Mouse (Mus musculus): ENCODE measurements around the gene Zdhhc23. TPM values are rescaled to one million over a fixed set of nuclear protein-coding genes. Genes with fewer than 3 reads are reported as not detected.

The Zdhhc23 gene
- total and polyA plus RNA-seq, 2 experiments = 0.09 to 0.32 TPM

DNA sequence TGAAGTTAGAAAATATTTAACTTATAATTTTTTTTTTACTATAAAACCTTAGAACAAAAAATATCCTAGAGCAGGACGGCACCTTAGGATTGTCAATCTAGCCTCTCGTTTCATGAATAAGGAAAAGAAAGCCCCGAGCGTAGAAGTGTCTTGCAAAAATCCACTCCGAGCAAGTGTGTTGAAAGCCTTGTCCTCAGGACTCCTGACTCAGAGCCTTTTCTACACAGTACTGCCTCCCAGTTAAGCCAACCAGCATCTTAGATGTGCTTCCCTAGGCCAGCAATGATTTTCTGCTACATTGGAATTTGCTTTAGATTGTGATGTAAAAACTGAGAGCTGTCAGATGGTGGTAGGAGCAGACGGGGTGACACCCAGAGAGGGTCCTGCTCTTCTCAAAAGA lies 46.5 kb downstream of the Zdhhc23 start:
- 95% methylated on average over 6 of the region's 6 CpGs for WGBS
- Histone ChIP-seq H3K4me3 (ENCODE audit: insufficient read depth, low read depth, low read length) (no peak overlapping the region), H3K27me3 (ENCODE audit: control insufficient read depth, insufficient read depth, low read length) (no peaks in the 10 kb centered on the region)

DNA sequence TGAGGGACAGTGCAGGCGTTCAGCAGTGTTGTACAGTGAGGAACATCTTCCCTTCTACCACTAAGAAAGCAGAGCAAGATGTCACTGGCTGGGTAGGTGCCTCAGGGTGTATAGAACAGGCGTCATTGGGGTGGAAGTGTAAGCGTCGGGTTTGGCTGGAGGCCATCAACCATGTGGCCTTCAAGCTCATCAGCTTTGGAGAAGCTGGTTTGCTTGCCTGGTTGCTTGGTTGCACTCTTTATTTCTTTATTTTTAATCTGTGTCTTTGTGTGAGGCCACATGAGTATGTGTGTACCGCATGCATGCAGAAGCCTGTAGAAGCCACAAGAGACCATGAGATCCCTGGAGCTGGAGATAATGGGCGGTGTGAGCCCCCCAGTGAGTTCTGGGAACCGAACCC lies 47.3 kb downstream of the Zdhhc23 start:
- H3K27ac ChIP-seq (replicated peaks; ENCODE audit: insufficient read depth, low read depth, low read length) = no peak overlapping the region
- no peaks in the 10 kb centered on the region for H3K4me1 ChIP-seq (ENCODE audit: control insufficient read depth, insufficient read depth, low read length)
- H3K36me3 ChIP-seq (ENCODE audit: control insufficient read depth, insufficient read depth, low read length) = peaks cover 7% of the 10 kb centered on the region; the same call in 1 of the 2 replicates
- no peak overlapping the region for H3K4me3 ChIP-seq (ENCODE audit: insufficient read depth, low read depth, low read length)
- TF ChIP-seq POLR2A (IDR thresholded peaks at IDR 0.05; ENCODE audit: extremely low read depth, insufficient read depth, low read length) (no peak), CTCF (IDR thresholded peaks at IDR 0.05; ENCODE audit: low read depth, low read length) (no peak)
- no peak overlapping the region for H3K9ac ChIP-seq (ENCODE audit: low read depth, low read length)
- 91% methylated on average over 7 of the region's 7 CpGs for WGBS
- no peak for DNase-seq (ENCODE audit: extremely low read depth, low read depth, low spot score)
- H3K27me3 ChIP-seq (ENCODE audit: control insufficient read depth, insufficient read depth, low read length) = no peaks in the 10 kb centered on the region
- H3K79me2 ChIP-seq (ENCODE audit: control insufficient read depth, insufficient read depth, low read length) = no peaks in the 10 kb centered on the region

More for the DNA sequence above, 46.5 kb downstream of the Zdhhc23 start:
- TF ChIP-seq CTCF (IDR thresholded peaks at IDR 0.05; ENCODE audit: low read depth, low read length) (no peak), POLR2A (IDR thresholded peaks at IDR 0.05; ENCODE audit: extremely low read depth, insufficient read depth, low read length) (no peak)
- H3K27ac ChIP-seq (replicated peaks; ENCODE audit: insufficient read depth, low read depth, low read length) = no peak overlapping the region
- no peak overlapping the region for H3K9ac ChIP-seq (ENCODE audit: low read depth, low read length)
- H3K36me3 ChIP-seq (ENCODE audit: control insufficient read depth, insufficient read depth, low read length) = peaks cover 7% of the 10 kb centered on the region; the same call in 1 of the 2 replicates
- H3K4me1 ChIP-seq (ENCODE audit: control insufficient read depth, insufficient read depth, low read length) = no peaks in the 10 kb centered on the region
- DNase-seq (ENCODE audit: extremely low read depth, low read depth, low spot score) = no peak
- H3K79me2 ChIP-seq (ENCODE audit: control insufficient read depth, insufficient read depth, low read length) = no peaks in the 10 kb centered on the region

DNA sequence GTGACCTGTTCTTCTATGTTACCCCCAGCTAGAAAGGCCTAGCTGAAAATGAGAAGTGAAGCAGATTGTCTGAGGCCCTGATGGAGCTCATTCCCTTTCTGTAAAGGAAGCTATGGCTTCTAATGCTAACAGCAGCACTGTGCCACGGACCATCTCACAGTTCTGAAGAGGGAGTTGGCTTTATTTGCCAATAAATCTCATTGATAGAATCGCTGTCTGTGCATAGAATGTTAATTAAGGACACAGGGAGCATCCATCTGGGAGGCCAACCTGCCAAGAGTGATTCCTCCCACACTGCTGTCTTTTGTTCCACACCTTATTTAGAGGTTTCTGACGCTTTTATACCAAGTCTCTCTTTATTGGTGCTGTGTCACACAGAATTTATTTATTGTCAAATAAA lies 48.1 kb downstream of the Zdhhc23 start:
- H3K36me3 ChIP-seq (ENCODE audit: control insufficient read depth, insufficient read depth, low read length) = peaks cover 7% of the 10 kb centered on the region; the same call in 1 of the 2 replicates
- 88% methylated on average over 3 of the region's 3 CpGs for WGBS
- no peaks in the 10 kb centered on the region for H3K4me1 ChIP-seq (ENCODE audit: control insufficient read depth, insufficient read depth, low read length)
- no peak overlapping the region for H3K9ac ChIP-seq (ENCODE audit: low read depth, low read length)
- H3K27me3 ChIP-seq (ENCODE audit: control insufficient read depth, insufficient read depth, low read length) = no peaks in the 10 kb centered on the region
- H3K27ac ChIP-seq (replicated peaks; ENCODE audit: insufficient read depth, low read depth, low read length) = no peak overlapping the region
- H3K79me2 ChIP-seq (ENCODE audit: control insufficient read depth, insufficient read depth, low read length) = no peaks in the 10 kb centered on the region
- no peak for DNase-seq (ENCODE audit: extremely low read depth, low read depth, low spot score)
- H3K4me3 ChIP-seq (ENCODE audit: insufficient read depth, low read depth, low read length) = no peak overlapping the region
- TF ChIP-seq POLR2A (IDR thresholded peaks at IDR 0.05; ENCODE audit: extremely low read depth, insufficient read depth, low read length) = no peak
- no peak for TF ChIP-seq CTCF (IDR thresholded peaks at IDR 0.05; ENCODE audit: low read depth, low read length)

DNA sequence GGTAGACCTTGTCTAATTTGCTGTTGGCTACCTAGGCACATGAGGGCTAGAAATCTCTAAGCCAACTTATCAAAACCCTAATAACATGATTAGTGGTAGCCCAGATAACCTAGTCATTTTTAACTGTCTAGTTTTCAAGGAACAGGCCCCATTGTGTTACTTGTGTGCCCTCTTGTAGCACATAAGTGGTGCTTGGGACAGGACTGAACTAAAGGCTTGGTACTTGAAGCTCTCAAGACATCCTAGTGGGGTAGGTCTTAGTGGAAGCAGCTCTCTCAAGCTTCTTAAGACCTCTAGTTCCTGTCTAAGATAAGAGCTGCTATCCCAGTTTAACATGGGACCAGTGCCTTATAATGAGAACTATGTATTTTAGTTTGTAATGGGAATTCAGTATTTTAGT lies 49.0 kb downstream of the Zdhhc23 start:
- H3K36me3 ChIP-seq (ENCODE audit: control insufficient read depth, insufficient read depth, low read length) = peaks cover 7% of the 10 kb centered on the region; the same call in 1 of the 2 replicates
- H3K4me3 ChIP-seq (ENCODE audit: insufficient read depth, low read depth, low read length) = no peak overlapping the region
- no peaks in the 10 kb centered on the region for H3K4me1 ChIP-seq (ENCODE audit: control insufficient read depth, insufficient read depth, low read length)
- H3K27me3 ChIP-seq (ENCODE audit: control insufficient read depth, insufficient read depth, low read length) = no peaks in the 10 kb centered on the region
- no peak overlapping the region for H3K9ac ChIP-seq (ENCODE audit: low read depth, low read length)
- no peak overlapping the region for H3K27ac ChIP-seq (replicated peaks; ENCODE audit: insufficient read depth, low read depth, low read length)
- no peak for DNase-seq (ENCODE audit: extremely low read depth, low read depth, low spot score)
- no peaks in the 10 kb centered on the region for H3K79me2 ChIP-seq (ENCODE audit: control insufficient read depth, insufficient read depth, low read length)
- TF ChIP-seq POLR2A (IDR thresholded peaks at IDR 0.05; ENCODE audit: extremely low read depth, insufficient read depth, low read length) = no peak
- no peak for TF ChIP-seq CTCF (IDR thresholded peaks at IDR 0.05; ENCODE audit: low read depth, low read length)

DNA sequence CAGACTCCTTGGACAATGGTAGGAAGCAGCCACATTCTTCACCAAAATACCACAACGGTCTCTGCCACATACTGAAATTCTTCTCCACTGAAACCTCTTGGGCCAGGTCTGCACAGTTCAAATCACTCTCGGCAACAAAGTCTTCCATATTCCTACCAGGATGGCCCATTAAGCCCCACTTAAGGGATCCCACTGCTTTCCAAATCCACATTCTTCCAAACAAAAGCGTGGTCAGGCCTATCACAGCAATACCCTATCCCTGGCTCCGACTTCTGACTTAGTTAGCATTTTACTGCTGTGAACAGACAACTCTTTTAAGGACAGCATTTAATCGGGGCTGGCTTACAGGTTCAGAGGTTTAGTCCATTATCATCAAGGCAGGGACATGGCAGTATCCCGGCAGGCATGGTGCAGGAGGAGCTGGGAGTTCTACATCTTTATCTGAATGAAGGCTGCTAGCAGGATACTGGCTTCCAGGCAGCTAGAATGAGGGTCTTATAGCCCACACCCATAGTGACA lies 53.2 kb downstream of the Zdhhc23 start, which contains the start of gene Qtrt2:
TSS of gene Qtrt2 (minus strand) at position 469 of the 519 bp plus-strand sequence.
- Histone ChIP-seq H3K4me3 (ENCODE audit: insufficient read depth, low read depth, low read length) (no peak within 1 kb of the TSS), H3K27ac (replicated peaks; ENCODE audit: insufficient read depth, low read depth, low read length) (no peak within 1 kb of the TSS), H3K27me3 (ENCODE audit: control insufficient read depth, insufficient read depth, low read length) (no peaks in the 10 kb centered on the region), H3K4me1 (ENCODE audit: control insufficient read depth, insufficient read depth, low read length) (no peaks in the 10 kb centered on the region), H3K36me3 (ENCODE audit: control insufficient read depth, insufficient read depth, low read length) (peaks cover 7% of the 10 kb centered on the region; the same call in 1 of the 2 replicates), H3K79me2 (ENCODE audit: control insufficient read depth, insufficient read depth, low read length) (no peaks in the 10 kb centered on the region), H3K9ac (ENCODE audit: low read depth, low read length) (no peak within 1 kb of the TSS)
- DNase-seq (ENCODE audit: extremely low read depth, low read depth, low spot score) = no peak
- WGBS = 91% methylated on average over 6 of the region's 6 CpGs
- TF ChIP-seq POLR2A (IDR thresholded peaks at IDR 0.05; ENCODE audit: extremely low read depth, insufficient read depth, low read length) = no peak
- no peak for TF ChIP-seq CTCF (IDR thresholded peaks at IDR 0.05; ENCODE audit: low read depth, low read length)

DNA sequence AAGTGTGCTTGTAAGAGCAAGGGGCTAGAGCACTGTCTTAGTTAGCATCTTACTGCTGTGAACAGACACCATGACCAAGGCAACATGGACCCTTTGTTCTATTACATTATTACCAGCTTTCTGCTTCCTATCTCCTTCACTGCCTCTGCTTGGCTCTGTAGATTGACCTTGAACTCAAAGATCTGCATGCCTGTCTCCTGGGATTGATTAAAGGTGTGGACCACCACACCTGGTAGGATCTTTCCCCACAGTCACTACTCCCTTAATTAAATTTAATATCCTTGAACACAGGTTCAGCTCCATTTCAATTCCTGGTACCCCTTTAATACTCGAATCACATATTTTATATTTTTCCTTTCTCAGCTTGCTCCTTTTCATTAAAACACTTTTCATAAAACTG lies 53.7 kb downstream of the Zdhhc23 start:
- Histone ChIP-seq H3K27ac (replicated peaks; ENCODE audit: insufficient read depth, low read depth, low read length) (no peak overlapping the region), H3K36me3 (ENCODE audit: control insufficient read depth, insufficient read depth, low read length) (peaks cover 5% of the 10 kb centered on the region), H3K27me3 (ENCODE audit: control insufficient read depth, insufficient read depth, low read length) (no peaks in the 10 kb centered on the region), H3K9ac (ENCODE audit: low read depth, low read length) (no peak overlapping the region), H3K79me2 (ENCODE audit: control insufficient read depth, insufficient read depth, low read length) (no peaks in the 10 kb centered on the region), H3K4me1 (ENCODE audit: control insufficient read depth, insufficient read depth, low read length) (no peaks in the 10 kb centered on the region), H3K4me3 (ENCODE audit: insufficient read depth, low read depth, low read length) (no peak overlapping the region)
- 94% methylated on average over 1 of the region's 1 CpGs for WGBS
- no peak for DNase-seq (ENCODE audit: extremely low read depth, low read depth, low spot score)
- no peak for TF ChIP-seq CTCF (IDR thresholded peaks at IDR 0.05; ENCODE audit: low read depth, low read length)
